Mouse (Mus musculus): ENCODE measurements around the gene Ccdc14.

DNA sequence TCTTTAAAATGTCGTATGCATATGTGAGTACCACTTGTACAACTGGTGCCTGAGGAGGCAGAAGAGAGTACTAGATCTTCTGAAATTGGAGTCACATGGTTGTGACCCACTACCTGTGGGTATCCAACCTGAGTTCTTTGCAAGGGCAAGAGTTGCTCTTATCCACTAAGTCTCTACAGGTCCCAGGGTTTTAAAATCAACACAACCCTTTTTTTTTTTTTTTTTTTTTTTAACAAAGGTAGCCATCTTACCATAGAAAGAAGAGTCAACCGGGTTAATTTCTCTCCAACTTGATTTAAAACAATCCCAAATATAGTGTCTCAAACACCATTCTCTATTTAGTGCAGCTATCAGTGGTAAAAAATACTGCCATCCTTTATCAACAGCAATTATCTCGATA is 537 bp upstream of the Ccdc14 start:
- TF ChIP-seq CTCF (IDR thresholded peaks at IDR 0.05; ENCODE audit: extremely low read depth, insufficient read depth, low read length) (no peak), POLR2A (IDR thresholded peaks at IDR 0.05; ENCODE audit: extremely low read depth, insufficient read depth, low read length) (no peak)

Measured in cortical plate, adult 2 months (tissue).